Mouse (Mus musculus): ENCODE measurements around the gene Napsa.
A peak's percentile ranks its signal among the peaks of the same experiment; 100 is the strongest.

Napsa gene

GRCm38 (mm10) chr7:44570989-44571388 lies 1.2 kb upstream of the Napsa start:
- no peak for DNase-seq (ENCODE audit: low read depth, low spot score)

GRCm38 (mm10) chr7:44571811-44572210 lies 369 bp upstream of the Napsa start:
- DNase-seq (ENCODE audit: low read depth, low spot score): no peak

GRCm38 (mm10) chr7:44572956-44573484 lies 840 bp downstream of the Napsa start:
- DNase-seq (ENCODE audit: low read depth, low spot score): no peak

- no peak for DNase-seq (ENCODE audit: low read depth, low spot score)
Observed at GRCm38 (mm10) chr7:44576333-44576844, 4.2 kb downstream of the Napsa start.

GRCm38 (mm10) chr7:44581637-44582036 lies 9.5 kb downstream of the Napsa start:
- DNase-seq (ENCODE audit: low read depth, low spot score): no peak

GRCm38 (mm10) chr7:44582709-44583108 lies 10.5 kb downstream of the Napsa start:
- no peak for DNase-seq (ENCODE audit: low read depth, low spot score)

GRCm38 (mm10) chr7:44583146-44583545 lies 11.0 kb downstream of the Napsa start:
- DNase-seq (ENCODE audit: low read depth, low spot score): no peak

GRCm38 (mm10) chr7:44584265-44584804 lies 12.2 kb downstream of the Napsa start:
- DNase-seq (ENCODE audit: low read depth, low spot score): no peak

- DNase-seq (ENCODE audit: low read depth, low spot score): no peak
Observed at GRCm38 (mm10) chr7:44584921-44585320, 12.7 kb downstream of the Napsa start.

GRCm38 (mm10) chr7:44585606-44586005 lies 13.4 kb downstream of the Napsa start:
- no peak for DNase-seq (ENCODE audit: low read depth, low spot score)

GRCm38 (mm10) chr7:44586518-44586917 lies 14.3 kb downstream of the Napsa start:
- DNase-seq (ENCODE audit: low read depth, low spot score): peak; percentile 94

- peak; percentile 97 for DNase-seq (ENCODE audit: low read depth, low spot score)
Observed at GRCm38 (mm10) chr7:44586930-44587329, 14.8 kb downstream of the Napsa start.

GRCm38 (mm10) chr7:44587676-44588075 lies 15.5 kb downstream of the Napsa start:
- no peak for DNase-seq (ENCODE audit: low read depth, low spot score)

- DNase-seq (ENCODE audit: low read depth, low spot score): no peak
Observed at GRCm38 (mm10) chr7:44588338-44588737, 16.2 kb downstream of the Napsa start.

GRCm38 (mm10) chr7:44589149-44589548 lies 17.0 kb downstream of the Napsa start:
- peak; percentile 97 for DNase-seq (ENCODE audit: low read depth, low spot score)

GRCm38 (mm10) chr7:44589946-44590345 lies 17.8 kb downstream of the Napsa start:
- DNase-seq (ENCODE audit: low read depth, low spot score): no peak

- DNase-seq (ENCODE audit: low read depth, low spot score): peak; percentile 100
Observed at GRCm38 (mm10) chr7:44590402-44591347, 18.5 kb downstream of the Napsa start, which contains the start of gene Kcnc3. Gene Kcnc3, plus strand, starts transcription at chr7:44590664.

- no peak for DNase-seq (ENCODE audit: low read depth, low spot score)
Observed at GRCm38 (mm10) chr7:44591348-44592116, 19.4 kb downstream of the Napsa start.

GRCm38 (mm10) chr7:44593051-44593450 lies 20.9 kb downstream of the Napsa start:
- DNase-seq (ENCODE audit: low read depth, low spot score): no peak

GRCm38 (mm10) chr7:44593775-44594174 lies 21.6 kb downstream of the Napsa start:
- peak; percentile 98 for DNase-seq (ENCODE audit: low read depth, low spot score)

GRCm38 (mm10) chr7:44594291-44594690 lies 22.1 kb downstream of the Napsa start:
- peak; percentile 93 for DNase-seq (ENCODE audit: low read depth, low spot score)

GRCm38 (mm10) chr7:44595131-44595561 lies 23.0 kb downstream of the Napsa start:
- no peak for DNase-seq (ENCODE audit: low read depth, low spot score)

All from brain, adult 2 months (tissue).